Mouse (Mus musculus) cerebellum, adult 11-12 months (tissue): ENCODE results near the gene Olfr1009.
"Not testable (repeated sequence)": the region's sequence is repeated elsewhere in the genome, so short reads cannot be mapped to it uniquely, and the experiment has no call there.

Experiments
- DNase-seq: peaks from one replicate; pipeline ENCODE4 v3.0.0; 2022

Gene Olfr1009

GRCm38 (mm10) chr2:85715119-85715518 is at the start of gene Olfr1009:
Gene Olfr1009 (plus strand): TSS chr2:85715419.
- no peak for DNase-seq

GRCm38 (mm10) chr2:85678667-85679066 is 36.6 kb upstream of the Olfr1009 start, which contains the start of gene Olfr1006:
Gene Olfr1006 (minus strand): TSS chr2:85678767.
- no peak for DNase-seq

GRCm38 (mm10) chr2:85689131-85689530 is 26.1 kb upstream of the Olfr1009 start, which contains the start of gene Olfr1008:
Gene Olfr1008 (plus strand): TSS chr2:85689431.
- DNase-seq, result no peak

GRCm38 (mm10) chr2:85710680-85711079 is 4.5 kb upstream of the Olfr1009 start:
- not testable (repeated sequence) for DNase-seq

GRCm38 (mm10) chr2:85711159-85711558 is 4.1 kb upstream of the Olfr1009 start:
- no peak for DNase-seq

GRCm38 (mm10) chr2:85725793-85726192 is 10.6 kb downstream of the Olfr1009 start:
- no peak for DNase-seq

GRCm38 (mm10) chr2:85753822-85754221 is 38.6 kb downstream of the Olfr1009 start:
- no peak for DNase-seq

- DNase-seq, result no peak
Measured at GRCm38 (mm10) chr2:85762666-85763065, 47.4 kb downstream of the Olfr1009 start, which contains the start of gene Olfr1012. Gene Olfr1012 (minus strand): TSS chr2:85762766.

GRCm38 (mm10) chr2:85766798-85767197 is 51.6 kb downstream of the Olfr1009 start, which contains the start of gene Olfr1013:
Gene Olfr1013 (plus strand): TSS chr2:85767098.
- DNase-seq, result no peak

GRCm38 (mm10) chr2:85772413-85772812 is 57.2 kb downstream of the Olfr1009 start, which contains the start of gene Olfr1014:
Gene Olfr1014 (plus strand): TSS chr2:85772713.
- no peak for DNase-seq
